17 mouse cellular contexts compared by ENCODE assay signal in the genomic region with DNA sequence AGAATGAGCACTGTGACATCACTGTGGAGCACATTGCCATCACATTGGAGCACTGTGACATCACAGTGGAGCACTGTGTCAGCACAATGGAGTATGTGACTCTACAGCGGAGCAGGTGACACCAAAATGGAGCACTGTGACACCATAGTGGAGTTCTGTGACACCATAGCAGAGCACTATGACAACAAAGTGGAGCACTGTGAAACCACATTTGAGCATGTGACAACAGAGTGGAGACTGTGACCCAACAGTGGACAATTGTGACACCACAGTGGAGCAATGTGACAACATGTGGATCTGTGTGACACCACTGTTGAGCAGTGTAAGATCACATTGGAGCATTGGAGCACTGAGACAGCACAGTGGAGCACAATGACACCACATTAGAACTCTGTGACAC.
DNase-seq lines count a peak whose midpoint lies in the region; ATAC-seq and TF ChIP-seq lines count a peak whose summit lies in the region.
"Had no signal": no experiment of that assay in that cellular context is flagged by ENCODE, and none has a peak within 500 bp of the region (broad histone marks: within the 10 kb centered on the region; RNA-seq: fewer than 3 reads in every experiment).

No protein-coding gene starts in this region.

- no peak for ATAC-seq in kidney, embryonic 14.5 days (ENCODE audit: low FRiP score, low TSS enrichment)
- no peak for ATAC-seq in liver, postnatal 0 days

- H3K4me3 ChIP-seq in kidney, embryonic 14.5 days (ENCODE audit: low read length): no peak overlapping the region
- no peak overlapping the region for H3K4me3 ChIP-seq in liver, postnatal 0 days (ENCODE audit: low read depth, low read length)
- H3K4me3 ChIP-seq: forebrain, embryonic 13.5 days; limb, embryonic 10.5 days had no signal

- H3K9me3 ChIP-seq in kidney, embryonic 14.5 days (ENCODE audit: control insufficient read depth, low read length): peaks cover 54% of the 10 kb centered on the region
- peaks cover 21% of the 10 kb centered on the region for H3K9me3 ChIP-seq in liver, postnatal 0 days (ENCODE audit: low read length)

- DNase-seq in cerebellum, adult 11-12 months: peak; percentile 0
- DNase-seq in cerebellum, adult 8-10 months: no peak
- peak; percentile 1 for DNase-seq in kidney, adult 18-20 months
- DNase-seq in 416B (ENCODE audit: low read depth): peak; percentile 5
- DNase-seq in liver, postnatal 0 days: peak; percentile 11
- no peak for DNase-seq in B cell, adult 2 months
- no peak for DNase-seq in c-Kit-positive CD71-positive TER-119-positive erythroid progenitor cells, embryonic 14.5 days (ENCODE audit: low spot score)
- DNase-seq: adrenal gland, adult 8-10 months; cerebellum, postnatal 14 days; gastrocnemius, postnatal 14 days; kidney, adult 11 months; lung, postnatal 10 days; retina, postnatal 1 day had no signal

- 83% methylated on average over 1 of the region's 1 CpGs for WGBS in kidney, embryonic 14.5 days
- WGBS in liver, postnatal 0 days (ENCODE audit: insufficient replicate concordance): 82% methylated on average over 1 of the region's 1 CpGs

- no peak overlapping the region for H3K9ac ChIP-seq in kidney, embryonic 14.5 days (ENCODE audit: low read depth, low read length)
- H3K9ac ChIP-seq in liver, postnatal 0 days (replicated peaks): no peak overlapping the region
- H3K9ac ChIP-seq: forebrain, embryonic 13.5 days; liver, embryonic 14.5 days had no signal

- no peak for TF ChIP-seq EP300 in liver, postnatal 0 days (IDR thresholded peaks at IDR 0.05; ENCODE audit: low read depth)

- no peak for TF ChIP-seq CTCF in liver, postnatal 0 days (IDR thresholded peaks at IDR 0.05; ENCODE audit: low read depth)

- H3K4me2 ChIP-seq in kidney, embryonic 14.5 days (replicated peaks; ENCODE audit: low read depth, low read length): no peak overlapping the region
- no peak overlapping the region for H3K4me2 ChIP-seq in liver, postnatal 0 days (ENCODE audit: low read depth, low read length)
- H3K4me2 ChIP-seq: forebrain, embryonic 13.5 days had no signal

- no peaks in the 10 kb centered on the region for H3K4me1 ChIP-seq in kidney, embryonic 14.5 days (ENCODE audit: control insufficient read depth, insufficient read depth, low read length)
- H3K4me1 ChIP-seq in liver, postnatal 0 days (ENCODE audit: insufficient read depth): no peaks in the 10 kb centered on the region
- H3K4me1 ChIP-seq: forebrain, embryonic 13.5 days; limb, embryonic 10.5 days had no signal

- no peaks in the 10 kb centered on the region for H3K27me3 ChIP-seq in kidney, embryonic 14.5 days (ENCODE audit: control insufficient read depth, insufficient read depth, low read length)
- H3K27me3 ChIP-seq in liver, postnatal 0 days (ENCODE audit: insufficient read depth, low read length): no peaks in the 10 kb centered on the region
- H3K27me3 ChIP-seq: forebrain, embryonic 13.5 days had no signal

- no peaks in the 10 kb centered on the region for H3K36me3 ChIP-seq in kidney, embryonic 14.5 days (ENCODE audit: control insufficient read depth, insufficient read depth, low read length)
- H3K36me3 ChIP-seq in liver, postnatal 0 days (replicated peaks; ENCODE audit: insufficient read depth, low read length): no peaks in the 10 kb centered on the region
- H3K36me3 ChIP-seq: limb, embryonic 10.5 days had no signal

- no peak overlapping the region for H3K27ac ChIP-seq in kidney, embryonic 14.5 days (ENCODE audit: low read depth, low read length)
- no peak overlapping the region for H3K27ac ChIP-seq in liver, postnatal 0 days (ENCODE audit: low read depth)
- H3K27ac ChIP-seq: forebrain, embryonic 13.5 days; limb, embryonic 10.5 days; liver, embryonic 14.5 days had no signal

Comparison
In these comparisons a context has a peak if more than half of its experiments do, and no peak if none do; other contexts are left out.
1. DNase-seq: peak in cerebellum, adult 11-12 months (single experiment), kidney, adult 18-20 months (single experiment), 416B (single experiment) and liver, postnatal 0 days (single experiment); none in cerebellum, adult 8-10 months (single experiment), B cell, adult 2 months (0 of 2) and c-Kit-positive CD71-positive TER-119-positive erythroid progenitor cells, embryonic 14.5 days (single experiment).